Mouse (Mus musculus): ENCODE measurements around the gene Fam178b. TPM values are rescaled to one million over a fixed set of nuclear protein-coding genes. Genes with fewer than 3 reads are reported as not detected.
A peak's percentile ranks its signal among the peaks of the same experiment; 100 is the strongest.

Fam178b gene
- total and polyA plus RNA-seq, 2 experiments from 2014 or later, result 0.32 TPM; not detected in 1

DNA sequence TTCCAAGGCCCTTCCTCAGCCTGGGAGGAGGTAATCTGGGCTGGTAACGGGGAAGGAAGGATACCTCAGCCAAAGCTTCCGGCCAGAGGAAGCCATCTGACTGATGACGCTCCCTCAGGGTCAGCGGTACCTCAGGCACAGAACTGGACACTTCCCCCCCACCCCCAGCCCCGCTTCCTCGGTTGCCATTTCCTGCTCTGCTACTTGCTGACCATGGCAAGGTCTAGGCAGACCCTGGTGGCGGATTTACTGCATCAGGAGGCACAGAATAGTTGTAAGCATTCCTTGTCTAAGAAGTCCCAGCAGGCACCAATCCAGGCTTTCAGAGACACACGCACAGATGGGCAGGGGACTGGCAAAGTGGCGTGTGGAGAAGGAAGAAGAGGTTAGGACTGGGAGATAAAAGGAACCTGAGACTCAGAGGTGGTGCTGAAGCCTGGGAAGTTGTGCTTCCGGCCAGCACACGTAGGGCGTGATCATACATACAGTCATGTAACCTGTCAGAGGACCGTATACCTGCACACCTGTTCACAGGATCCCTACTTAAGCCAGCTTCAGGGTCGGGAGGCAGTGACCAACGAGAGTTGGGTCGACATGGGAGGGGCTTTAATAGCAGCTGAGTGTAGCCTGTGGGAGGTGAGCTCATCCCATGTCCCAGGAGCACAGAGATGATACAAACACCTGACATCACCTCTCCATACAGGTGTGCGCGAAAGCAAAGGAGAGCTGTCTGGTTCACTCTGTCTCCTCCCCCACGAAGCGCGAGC is 128.2 kb downstream of the Fam178b start:
- Histone ChIP-seq H3K4me3 (ENCODE audit: low read depth, low read length) (peak overlapping the region; percentile 94; the same call in 1 of the 2 replicates), H3K4me2 (ENCODE audit: low read depth, low read length, poor library complexity, severe bottlenecking) (peak overlapping the region; percentile 96), H3K4me1 (ENCODE audit: insufficient read depth, low read length) (peaks cover 19% of the 10 kb centered on the region; the same call in 1 of the 2 replicates), H3K27me3 (ENCODE audit: insufficient read depth, low read length) (no peaks in the 10 kb centered on the region), H3K9me3 (ENCODE audit: low read length) (no peaks in the 10 kb centered on the region), H3K9ac (replicated peaks; ENCODE audit: low read length, poor library complexity, severe bottlenecking) (peak overlapping the region; percentile 50), H3K27ac (ENCODE audit: low read depth, low read length) (peak overlapping the region; percentile 93), H3K36me3 (ENCODE audit: insufficient read depth, low read length) (peaks cover 54% of the 10 kb centered on the region)
- no peak for DNase-seq (ENCODE audit: low spot score)
- TF ChIP-seq CTCF (IDR thresholded peaks at IDR 0.05), result 0 out of 2 replicates have a peak, but pooled peaks have one; percentile 6
- 71% methylated on average over 21 of the region's 21 CpGs for WGBS
- ATAC-seq (ENCODE audit: low FRiP score), result no peak

DNA sequence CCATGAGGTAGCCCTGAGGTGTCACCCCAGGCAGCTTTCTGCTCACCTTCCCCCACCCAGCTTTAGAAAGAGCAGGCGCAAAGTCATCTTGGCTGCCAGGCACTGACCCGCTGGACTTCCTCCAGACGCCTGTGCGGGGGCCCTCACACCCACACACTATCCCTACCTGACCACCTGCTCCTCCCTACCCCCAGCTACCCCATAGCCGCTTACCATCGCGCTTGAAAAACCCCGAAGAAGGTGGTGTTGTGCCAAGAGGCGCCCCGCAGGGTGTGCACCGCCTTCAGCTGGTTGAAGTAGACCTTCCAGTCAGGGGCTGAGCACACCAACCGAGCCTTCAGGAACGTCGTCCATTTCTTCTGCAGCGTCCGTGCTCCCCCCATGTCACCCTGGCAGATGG is 130.5 kb downstream of the Fam178b start:
- peaks cover 68% of the 10 kb centered on the region for H3K36me3 ChIP-seq (ENCODE audit: insufficient read depth, low read length)
- H3K4me2 ChIP-seq (ENCODE audit: low read depth, low read length, poor library complexity, severe bottlenecking), result no peak overlapping the region
- no peaks in the 10 kb centered on the region for H3K27me3 ChIP-seq (ENCODE audit: insufficient read depth, low read length)
- DNase-seq (ENCODE audit: low spot score) (peak; percentile 33), ATAC-seq (ENCODE audit: low FRiP score) (no peak)
- H3K27ac ChIP-seq (ENCODE audit: low read depth, low read length), result no peak overlapping the region
- no peak overlapping the region for H3K4me3 ChIP-seq (ENCODE audit: low read depth, low read length)
- no peak for TF ChIP-seq CTCF (IDR thresholded peaks at IDR 0.05)
- WGBS, result 90% methylated on average over 16 of the region's 16 CpGs
- H3K9me3 ChIP-seq (ENCODE audit: low read length), result no peaks in the 10 kb centered on the region
- peaks cover 13% of the 10 kb centered on the region; the same call in 1 of the 2 replicates for H3K4me1 ChIP-seq (ENCODE audit: insufficient read depth, low read length)
- H3K9ac ChIP-seq (replicated peaks; ENCODE audit: low read length, poor library complexity, severe bottlenecking), result no peak overlapping the region

- Histone ChIP-seq H3K27me3 (ENCODE audit: insufficient read depth, low read length) (no peaks in the 10 kb centered on the region), H3K4me3 (ENCODE audit: low read depth, low read length) (no peak overlapping the region), H3K4me2 (ENCODE audit: low read depth, low read length, poor library complexity, severe bottlenecking) (no peak overlapping the region), H3K36me3 (ENCODE audit: insufficient read depth, low read length) (peaks cover 68% of the 10 kb centered on the region), H3K9me3 (ENCODE audit: low read length) (no peaks in the 10 kb centered on the region), H3K9ac (replicated peaks; ENCODE audit: low read length, poor library complexity, severe bottlenecking) (no peak overlapping the region), H3K27ac (ENCODE audit: low read depth, low read length) (no peak overlapping the region), H3K4me1 (ENCODE audit: insufficient read depth, low read length) (peaks cover 13% of the 10 kb centered on the region; the same call in 1 of the 2 replicates)
- no peak for DNase-seq (ENCODE audit: low spot score)
- no peak for ATAC-seq (ENCODE audit: low FRiP score)
- WGBS, result 91% methylated on average over 17 of the region's 17 CpGs
- TF ChIP-seq CTCF (IDR thresholded peaks at IDR 0.05), result no peak
Observed at GRCm38 (mm10) chr1:36551904-36552303, 131.1 kb downstream of the Fam178b start.

DNA sequence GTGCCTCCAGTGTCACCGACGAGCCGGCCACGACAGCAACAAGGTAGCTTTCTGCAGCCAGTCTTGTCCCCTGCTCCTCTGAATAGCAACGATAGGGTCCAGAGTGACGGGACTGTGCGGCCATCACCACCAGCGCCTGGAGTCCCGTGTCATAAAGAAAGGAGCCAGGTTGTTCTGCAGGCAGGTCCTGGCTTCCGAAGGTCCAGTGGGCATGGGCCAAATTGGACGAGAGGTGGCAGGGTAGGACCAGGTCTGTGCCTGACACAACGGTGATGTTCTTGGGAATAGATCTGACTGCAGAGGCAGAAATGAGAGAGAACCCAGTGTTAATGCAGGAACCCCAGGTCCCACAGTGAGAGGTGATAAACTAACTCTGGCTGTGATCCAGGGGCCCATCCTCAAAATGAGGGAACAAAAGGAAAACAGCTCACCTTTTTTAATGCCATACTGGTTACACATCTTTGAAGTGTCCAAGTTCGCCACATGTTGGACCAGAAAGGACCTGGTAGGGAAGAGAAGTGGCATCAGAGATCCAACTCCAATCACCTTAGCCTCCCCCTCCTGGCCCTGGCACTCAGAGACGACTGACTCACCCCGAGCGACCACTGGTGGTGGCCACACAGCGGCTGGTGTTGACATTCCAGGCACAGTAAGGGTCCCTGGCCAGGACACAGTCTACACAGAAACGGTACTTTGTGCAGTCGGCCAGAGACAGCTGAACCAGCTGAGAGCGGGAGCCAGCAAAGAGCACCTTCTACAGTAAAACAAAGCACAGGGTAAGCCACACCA is 132.7 kb downstream of the Fam178b start:
- Histone ChIP-seq H3K27ac (ENCODE audit: low read depth, low read length) (no peak overlapping the region), H3K9ac (replicated peaks; ENCODE audit: low read length, poor library complexity, severe bottlenecking) (no peak overlapping the region), H3K9me3 (ENCODE audit: low read length) (no peaks in the 10 kb centered on the region), H3K4me2 (ENCODE audit: low read depth, low read length, poor library complexity, severe bottlenecking) (no peak overlapping the region), H3K27me3 (ENCODE audit: insufficient read depth, low read length) (no peaks in the 10 kb centered on the region), H3K36me3 (ENCODE audit: insufficient read depth, low read length) (peaks cover 67% of the 10 kb centered on the region), H3K4me1 (ENCODE audit: insufficient read depth, low read length) (peaks cover 11% of the 10 kb centered on the region; the same call in 1 of the 2 replicates), H3K4me3 (ENCODE audit: low read depth, low read length) (no peak overlapping the region)
- ATAC-seq (ENCODE audit: low FRiP score), result no peak
- no peak for DNase-seq (ENCODE audit: low spot score)
- no peak for TF ChIP-seq CTCF (IDR thresholded peaks at IDR 0.05)
- WGBS, result 78% methylated on average over 20 of the region's 20 CpGs

- H3K4me2 ChIP-seq (ENCODE audit: low read depth, low read length, poor library complexity, severe bottlenecking), result no peak overlapping the region
- 87% methylated on average over 18 of the region's 18 CpGs for WGBS
Observed at GRCm38 (mm10) chr1:36549491-36549890, 133.5 kb downstream of the Fam178b start.

More at GRCm38 (mm10) chr1:36549491-36549890, 133.5 kb downstream of the Fam178b start:
- Histone ChIP-seq H3K4me1 (ENCODE audit: insufficient read depth, low read length) (peaks cover 5% of the 10 kb centered on the region; the same call in 1 of the 2 replicates), H3K4me3 (ENCODE audit: low read depth, low read length) (no peak overlapping the region), H3K9me3 (ENCODE audit: low read length) (no peaks in the 10 kb centered on the region), H3K36me3 (ENCODE audit: insufficient read depth, low read length) (peaks cover 59% of the 10 kb centered on the region), H3K27ac (ENCODE audit: low read depth, low read length) (no peak overlapping the region), H3K27me3 (ENCODE audit: insufficient read depth, low read length) (no peaks in the 10 kb centered on the region), H3K9ac (replicated peaks; ENCODE audit: low read length, poor library complexity, severe bottlenecking) (no peak overlapping the region)
- DNase-seq (ENCODE audit: low spot score), result no peak
- no peak for TF ChIP-seq CTCF (IDR thresholded peaks at IDR 0.05)
- no peak for ATAC-seq (ENCODE audit: low FRiP score)

All from midbrain, postnatal 0 days (tissue).